Mouse (Mus musculus) midbrain, embryonic 16.5 days (tissue): ENCODE data around the gene AC124502.3. TPM values are rescaled to one million over a fixed set of nuclear protein-coding genes. Genes with fewer than 3 reads are reported as not detected.

Source experiments
- ATAC-seq: fragments of 200-750 bp; cut with Nextera tagmentation; 2 replicates; pipeline ENCODE4 v1.8.0; 2017; ENCODE audit warnings: moderate TSS enrichment
- H3K27ac ChIP-seq: fragments of 300-500 bp; sonication (generic); 2 replicates; pipeline ENCODE4 v1.5.1; 2014; ENCODE audit warnings: mild to moderate bottlenecking, low read length, mixed read lengths
- H3K27me3 ChIP-seq: fragments of 300-500 bp; sonication (generic); 2 replicates; pipeline ENCODE4 v1.6.1; 2014; ENCODE audit warnings: low read depth, low read length, mixed read lengths; ENCODE audit not compliant: control insufficient read depth, insufficient read depth
- H3K36me3 ChIP-seq: fragments of 300-500 bp; sonication (generic); 2 replicates; pipeline ENCODE4 v1.6.1; 2014; ENCODE audit warnings: mild to moderate bottlenecking, low read length, moderate library complexity, mixed read lengths; ENCODE audit not compliant: control insufficient read depth, insufficient read depth
- H3K4me1 ChIP-seq: fragments of 300-500 bp; sonication (generic); 2 replicates; pipeline ENCODE4 v1.6.1; 2014; ENCODE audit warnings: mild to moderate bottlenecking, low read length, mixed read lengths; ENCODE audit not compliant: control insufficient read depth, insufficient read depth
- H3K4me2 ChIP-seq: fragments of 300-500 bp; sonication (generic); 2 replicates; pipeline ENCODE4 v1.6.1; 2014; ENCODE audit warnings: mild to moderate bottlenecking, low read length, mixed read lengths
- H3K4me3 ChIP-seq: fragments of 300-500 bp; sonication (generic); 2 replicates; pipeline ENCODE4 v1.5.1; 2014; ENCODE audit warnings: low read depth, mild to moderate bottlenecking, low read length, moderate library complexity, mixed read lengths
- H3K9ac ChIP-seq: fragments of 300-500 bp; sonication (generic); 2 replicates; pipeline ENCODE4 v1.6.1; 2014; ENCODE audit warnings: low read depth, low read length, mixed read lengths
- H3K9me3 ChIP-seq: fragments of 300-500 bp; sonication (generic); replicated peaks from 2 replicates; pipeline ENCODE4 v1.6.1; 2014; ENCODE audit warnings: mild to moderate bottlenecking, low read length, mixed read lengths; ENCODE audit not compliant: control insufficient read depth, poor library complexity, severe bottlenecking
- WGBS: fragments of 180-500 bp; shearing (Covaris S2); extraction: QIAGEN DNeasy Blood & Tissue Kit; methylation state at CpG from one replicate; pipeline ENCODE4 v1.1.7; 2014; 5-methylcytosine and 5-hydroxymethylcytosine counted together
- polyA plus RNA-seq: library from polyadenylated mRNA; unstranded; fragments of >200 nt; fragmentation: Nextera tagmentation; extraction: Ambion mirVana; gene quantifications from 2 replicates; pipeline ENCODE4 v1.2.1, GENCODE M21; 2015

Gene AC124502.3
- 2.9 and 4.2 TPM in 2 replicates for polyA plus RNA-seq

GRCm38 (mm10) chr19:5038709-5039156 lies at the start of gene AC124502.3, which contains the start of gene B4gat1:
Gene AC124502.3, plus strand, starts transcription at chr19:5038891.
Gene B4gat1, plus strand, starts transcription at chr19:5038826.
- Histone ChIP-seq H3K36me3 (no peaks in the 10 kb centered on the region; the same call in 1 of the 2 replicates), H3K4me2 (peak within 1 kb of the TSS; percentile 90), H3K27me3 (no peaks in the 10 kb centered on the region), H3K4me1 (peaks cover 27% of the 10 kb centered on the region), H3K27ac (peak within 1 kb of the TSS; percentile 87), H3K9ac (peak within 1 kb of the TSS; percentile 95), H3K4me3 (peak within 1 kb of the TSS; percentile 70), H3K9me3 (no peaks in the 10 kb centered on the region)
- ATAC-seq: peak; percentile 94
- 0% methylated on average over 44 of the region's 44 CpGs for WGBS

DNA sequence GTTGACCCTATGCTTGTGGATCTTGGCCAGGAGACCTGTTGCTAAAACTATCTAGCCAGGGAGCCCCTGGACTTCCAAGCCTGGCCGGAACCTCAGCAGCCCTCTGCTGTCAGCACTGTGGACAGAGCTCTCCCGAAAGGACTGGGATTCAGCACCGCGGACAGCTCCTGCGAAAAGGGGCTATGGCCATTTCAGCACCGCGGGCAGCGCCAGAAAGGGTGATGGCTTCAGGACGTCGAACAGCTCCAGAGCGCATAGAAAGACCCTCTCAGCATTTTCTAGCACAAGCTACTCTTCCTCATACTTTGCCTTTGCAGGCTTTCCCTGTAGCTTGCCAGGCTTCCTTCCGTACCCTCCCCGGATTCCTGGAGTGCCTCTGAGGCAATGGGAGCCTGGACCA lies 49.7 kb upstream of the AC124502.3 start:
- peak overlapping the region; percentile 84 for H3K4me2 ChIP-seq
- no peaks in the 10 kb centered on the region for H3K9me3 ChIP-seq
- no peak overlapping the region; the same call in 1 of the 2 replicates for H3K27ac ChIP-seq
- no peak for ATAC-seq
- WGBS: 4% methylated on average over 13 of the region's 13 CpGs
- H3K36me3 ChIP-seq: peaks cover 5% of the 10 kb centered on the region
- peak overlapping the region; percentile 56 for H3K4me3 ChIP-seq
- peaks cover 37% of the 10 kb centered on the region for H3K4me1 ChIP-seq
- H3K9ac ChIP-seq: peak overlapping the region; percentile 78
- H3K27me3 ChIP-seq: peaks cover 36% of the 10 kb centered on the region

GRCm38 (mm10) chr19:4989434-4990255 lies 49.0 kb upstream of the AC124502.3 start:
- peaks cover 5% of the 10 kb centered on the region; the same call in 1 of the 2 replicates for H3K36me3 ChIP-seq
- WGBS: 10% methylated on average over 41 of the region's 47 CpGs
- H3K27ac ChIP-seq: peak overlapping the region; percentile 77
- ATAC-seq: peak; percentile 81
- H3K4me2 ChIP-seq: peak overlapping the region; percentile 84
- H3K27me3 ChIP-seq: peaks cover 30% of the 10 kb centered on the region
- peak overlapping the region; percentile 56 for H3K4me3 ChIP-seq
- peaks cover 43% of the 10 kb centered on the region for H3K4me1 ChIP-seq
- no peaks in the 10 kb centered on the region for H3K9me3 ChIP-seq
- peak overlapping the region; percentile 78 for H3K9ac ChIP-seq

GRCm38 (mm10) chr19:4990256-4990625 lies 48.5 kb upstream of the AC124502.3 start, which contains the start of gene Npas4:
Gene Npas4, minus strand, starts transcription at chr19:4990316.
- Histone ChIP-seq H3K4me1 (peaks cover 48% of the 10 kb centered on the region), H3K9me3 (no peaks in the 10 kb centered on the region), H3K9ac (peak within 1 kb of the TSS; percentile 78), H3K4me3 (peak within 1 kb of the TSS; percentile 56), H3K27ac (peak within 1 kb of the TSS; percentile 77), H3K27me3 (peaks cover 28% of the 10 kb centered on the region), H3K36me3 (peaks cover 5% of the 10 kb centered on the region; the same call in 1 of the 2 replicates), H3K4me2 (peak within 1 kb of the TSS; percentile 84)
- no peak for ATAC-seq
- 12% methylated on average over 4 of the region's 4 CpGs for WGBS

DNA sequence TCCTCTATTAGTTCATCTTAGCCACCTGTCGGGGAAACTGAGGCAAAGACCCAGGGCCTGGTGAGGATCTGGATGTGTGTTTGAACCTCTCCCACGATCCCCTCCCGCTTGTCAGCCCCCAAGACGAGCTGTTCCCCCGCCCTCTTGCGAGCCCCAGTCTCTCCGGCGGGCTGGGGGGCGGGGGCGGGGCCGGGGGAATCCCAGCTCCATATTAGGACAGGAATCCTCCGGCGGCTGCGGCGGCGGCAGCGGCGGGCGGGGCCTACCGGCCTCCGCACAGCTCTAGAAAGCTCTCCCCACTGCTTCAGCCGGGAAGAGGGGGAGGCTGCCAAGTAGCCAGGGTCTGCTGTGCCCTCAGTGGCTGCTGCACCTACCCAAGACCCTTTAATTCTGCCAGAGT lies 48.0 kb upstream of the AC124502.3 start:
- H3K27me3 ChIP-seq: peaks cover 24% of the 10 kb centered on the region
- H3K4me2 ChIP-seq: peak overlapping the region; percentile 84
- peak; percentile 21 for ATAC-seq
- no peak overlapping the region for H3K27ac ChIP-seq
- peak overlapping the region; percentile 35 for H3K9ac ChIP-seq
- no peaks in the 10 kb centered on the region for H3K9me3 ChIP-seq
- H3K4me3 ChIP-seq: peak overlapping the region; percentile 22; the same call in 1 of the 2 replicates
- H3K4me1 ChIP-seq: peaks cover 48% of the 10 kb centered on the region
- WGBS: 4% methylated on average over 13 of the region's 22 CpGs
- peaks cover 5% of the 10 kb centered on the region; the same call in 1 of the 2 replicates for H3K36me3 ChIP-seq

DNA sequence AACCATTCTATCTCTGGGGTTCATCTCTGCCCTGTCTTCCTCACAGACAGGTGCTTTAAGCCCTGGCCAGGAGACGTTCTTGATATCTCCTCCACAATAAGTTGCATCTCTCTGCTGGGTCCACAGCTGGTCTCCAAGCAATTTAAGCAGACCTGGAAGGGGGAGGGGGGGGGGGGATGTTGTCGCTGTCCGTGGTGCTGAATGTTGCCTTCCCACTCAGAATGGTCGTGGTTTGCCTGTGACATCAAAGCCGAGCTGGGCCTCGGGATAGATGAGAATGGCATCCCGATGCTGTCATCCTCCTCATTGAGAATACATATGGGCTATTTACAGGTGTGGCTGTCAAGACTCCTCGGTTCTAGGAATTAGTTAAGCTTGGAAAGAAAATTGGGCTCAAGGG lies 46.3 kb upstream of the AC124502.3 start:
- Histone ChIP-seq H3K9me3 (no peaks in the 10 kb centered on the region), H3K36me3 (no peaks in the 10 kb centered on the region), H3K27ac (no peak overlapping the region), H3K4me3 (no peak overlapping the region), H3K4me1 (peaks cover 50% of the 10 kb centered on the region), H3K9ac (no peak overlapping the region), H3K27me3 (peaks cover 9% of the 10 kb centered on the region), H3K4me2 (no peak overlapping the region; the same call in 1 of the 2 replicates)
- ATAC-seq: no peak
- 23% methylated on average over 8 of the region's 8 CpGs for WGBS

- peaks cover 4% of the 10 kb centered on the region; the same call in 1 of the 2 replicates for H3K27me3 ChIP-seq
- H3K36me3 ChIP-seq: no peaks in the 10 kb centered on the region
- H3K4me2 ChIP-seq: peak overlapping the region; percentile 30; the same call in 1 of the 2 replicates
- 4% methylated on average over 9 of the region's 9 CpGs for WGBS
- H3K9me3 ChIP-seq: no peaks in the 10 kb centered on the region
- H3K4me3 ChIP-seq: no peak overlapping the region
- peaks cover 53% of the 10 kb centered on the region for H3K4me1 ChIP-seq
- peak overlapping the region; percentile 80; the same call in 1 of the 2 replicates for H3K27ac ChIP-seq
- no peak overlapping the region for H3K9ac ChIP-seq
- no peak for ATAC-seq
Observed at GRCm38 (mm10) chr19:4992904-4993303, 45.8 kb upstream of the AC124502.3 start.

DNA sequence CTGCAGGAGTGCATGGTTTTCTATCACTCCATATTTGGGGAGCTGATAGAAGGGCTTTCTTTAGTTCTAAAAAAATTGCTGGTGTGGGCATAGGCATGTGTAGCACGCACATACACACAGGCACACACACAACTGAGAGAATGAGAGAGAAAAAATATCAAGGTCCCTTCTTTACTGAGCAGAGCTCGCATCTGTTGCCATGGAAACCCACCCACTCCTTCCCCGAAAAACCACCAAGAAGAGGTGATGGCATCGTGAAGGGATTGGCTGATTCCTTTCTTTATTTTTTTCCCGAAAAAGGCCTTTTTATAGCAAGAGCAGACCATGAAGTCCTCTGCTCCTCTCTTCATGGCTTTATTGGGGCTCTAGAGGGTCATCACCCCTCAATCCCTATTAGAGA lies 44.6 kb upstream of the AC124502.3 start:
- no peak overlapping the region for H3K9ac ChIP-seq
- H3K4me2 ChIP-seq: peak overlapping the region; percentile 25; the same call in 1 of the 2 replicates
- 24% methylated on average over 5 of the region's 5 CpGs for WGBS
- H3K36me3 ChIP-seq: no peaks in the 10 kb centered on the region
- ATAC-seq: 0 out of 2 replicates have a peak, but pooled peaks have one; percentile 25
- no peak overlapping the region for H3K4me3 ChIP-seq
- H3K4me1 ChIP-seq: peaks cover 49% of the 10 kb centered on the region
- H3K9me3 ChIP-seq: no peaks in the 10 kb centered on the region
- 0 out of 2 replicates have a peak, but pooled peaks cover 3% of the 10 kb centered on the region for H3K27me3 ChIP-seq
- peak overlapping the region; percentile 80 for H3K27ac ChIP-seq
